Mouse (Mus musculus) MEL (cell line): ENCODE measurements at regions not wholly inside any gene's neighbourhood (a gene's known extent, or its start where the extent isn't known, plus 50 kb on each side); places are given as distances from the start of the nearest gene placed in this dataset.

ENCODE experiments used
- DNase-seq: peaks from one replicate; pipeline ENCODE4 v3.0.0; 2011; ENCODE audit warnings: low read depth, low spot score
- H3K27ac ChIP-seq: 2 replicates; pipeline ENCODE4 v1.5.1; 2012; ENCODE audit warnings: low read depth, mild to moderate bottlenecking, control low read depth, low read length, moderate library complexity; ENCODE audit not compliant: control insufficient read depth
- H3K27me3 ChIP-seq, 2 experiments: fragments of 150-350 bp in 1 of 2; sonication (generic) in 1 of 2; 2 replicates each; pipeline ENCODE4 v1.6.1; 2012; ENCODE audit warnings: low read length in 2 of 2, mild to moderate bottlenecking in 2 of 2, improper control_type of control experiment in 1 of 2, moderate library complexity in 1 of 2; ENCODE audit not compliant: insufficient read depth in 2 of 2, control insufficient read depth in 1 of 2
- H3K36me3 ChIP-seq, 2 experiments: 2 replicates each; pipeline ENCODE4 v1.6.1; 2012 to 2014; ENCODE audit warnings: low read length in 2 of 2, improper control_type of control experiment in 1 of 2, inconsistent platforms in 1 of 2, mild to moderate bottlenecking in 1 of 2; ENCODE audit not compliant: insufficient read depth in 2 of 2, control insufficient read depth in 1 of 2
- H3K4me1 ChIP-seq, 2 experiments: fragments of 150-350 bp in 1 of 2; sonication (generic) in 1 of 2; 2 replicates each; pipeline ENCODE4 v1.6.1; 2012; ENCODE audit warnings: low read length in 2 of 2, improper control_type of control experiment in 1 of 2, mild to moderate bottlenecking in 1 of 2; ENCODE audit not compliant: insufficient read depth in 2 of 2, control insufficient read depth in 1 of 2
- H3K4me3 ChIP-seq, 2 experiments: fragments of 150-350 bp in 1 of 2; sonication (generic) in 1 of 2; 2 replicates each; pipeline ENCODE4 v1.5.1; 2012; ENCODE audit warnings: low read depth in 2 of 2, low read length in 2 of 2, mild to moderate bottlenecking in 2 of 2, moderate library complexity in 2 of 2, control low read depth in 1 of 2, improper control_type of control experiment in 1 of 2; ENCODE audit not compliant: control insufficient read depth in 1 of 2, insufficient read depth in 1 of 2
- H3K79me2 ChIP-seq: 2 replicates; pipeline ENCODE4 v1.6.1; 2012; ENCODE audit warnings: mild to moderate bottlenecking, low read length, moderate library complexity; ENCODE audit not compliant: control insufficient read depth, poor library complexity, insufficient read depth
- H3K9ac ChIP-seq: 2 replicates; pipeline ENCODE4 v1.6.1; 2012; ENCODE audit warnings: low read depth, mild to moderate bottlenecking, control low read depth, low read length, moderate library complexity; ENCODE audit not compliant: control insufficient read depth, poor library complexity, severe bottlenecking
- H3K9me3 ChIP-seq: fragments of 150-350 bp; sonication (generic); replicated peaks from 2 replicates; pipeline ENCODE4 v1.6.1; 2012; ENCODE audit warnings: mild to moderate bottlenecking, low read length, improper control_type of control experiment, moderate library complexity; ENCODE audit not compliant: insufficient read depth
- BHLHE40 ChIP-seq: IDR thresholded peaks from 2 replicates; pipeline ENCODE4 v1.6.1; 2012; ENCODE audit warnings: low read depth, mild to moderate bottlenecking, inconsistent platforms, low read length, improper control_type of control experiment, borderline replicate concordance
- CHD1 ChIP-seq: IDR thresholded peaks from 2 replicates; pipeline ENCODE4 v1.6.1; 2012; ENCODE audit warnings: low read depth, mild to moderate bottlenecking, inconsistent platforms, low read length, improper control_type of control experiment
- CTCF ChIP-seq, 3 experiments: IDR thresholded peaks in 2 of 3; conservative IDR thresholded peaks in 1 of 3; 2 replicates each; pipeline ENCODE4 v1.5.1; 2011 to 2012; ENCODE audit warnings: low read length in 3 of 3, low read depth in 2 of 3, mild to moderate bottlenecking in 2 of 3, improper control_type of control experiment in 1 of 3, inconsistent platforms in 1 of 3, mixed read lengths in 1 of 3, moderate library complexity in 1 of 3; ENCODE audit not compliant: control insufficient read depth in 1 of 3, insufficient read depth in 1 of 3, poor library complexity in 1 of 3, severe bottlenecking in 1 of 3
- GATA1 ChIP-seq: IDR thresholded peaks from 2 replicates; pipeline ENCODE4 v1.6.1; 2011; ENCODE audit warnings: low read depth, low read length, improper control_type of control experiment
- MAFK ChIP-seq: IDR thresholded peaks from 2 replicates; pipeline ENCODE4 v1.6.1; 2011; ENCODE audit warnings: low read depth, mild to moderate bottlenecking, low read length, improper control_type of control experiment, borderline replicate concordance
- MYC ChIP-seq: IDR thresholded peaks from 2 replicates; pipeline ENCODE4 v1.6.1; 2011; ENCODE audit warnings: low read depth, mild to moderate bottlenecking, low read length, improper control_type of control experiment, moderate library complexity
- NELFE ChIP-seq: IDR thresholded peaks from 2 replicates; pipeline ENCODE4 v1.6.1; 2011; ENCODE audit warnings: low read depth, low read length, improper control_type of control experiment
- POLR2A ChIP-seq, 2 experiments: IDR thresholded peaks; 2 replicates each; pipeline ENCODE4 v1.6.1; 2011 to 2012; ENCODE audit warnings: low read length in 2 of 2, mild to moderate bottlenecking in 2 of 2, control low read depth in 1 of 2, improper control_type of control experiment in 1 of 2, low read depth in 1 of 2, moderate library complexity in 1 of 2; ENCODE audit not compliant: control insufficient read depth in 1 of 2, insufficient read depth in 1 of 2, poor library complexity in 1 of 2
- POLR2AphosphoS2 ChIP-seq: IDR thresholded peaks from 2 replicates; pipeline ENCODE4 v1.6.1; 2011; ENCODE audit warnings: low read length, improper control_type of control experiment
- TBP ChIP-seq: IDR thresholded peaks from 2 replicates; pipeline ENCODE4 v1.8.0; 2011; ENCODE audit warnings: low read depth, low read length, improper control_type of control experiment
- USF2 ChIP-seq, 2 experiments: IDR thresholded peaks; 2 replicates each; pipeline ENCODE4 v1.6.1; 2011 to 2012; ENCODE audit warnings: improper control_type of control experiment in 2 of 2, low read length in 2 of 2, borderline replicate concordance in 1 of 2, inconsistent platforms in 1 of 2, low read depth in 1 of 2, mild to moderate bottlenecking in 1 of 2; ENCODE audit not compliant: insufficient read depth in 1 of 2
- ZMIZ1 ChIP-seq: IDR thresholded peaks from 2 replicates; pipeline ENCODE4 v1.6.1; 2012; ENCODE audit warnings: low read depth, mild to moderate bottlenecking, inconsistent platforms, low read length, improper control_type of control experiment, moderate library complexity
- ZNF384 ChIP-seq: IDR thresholded peaks from 2 replicates; pipeline ENCODE4 v1.6.1; 2012; ENCODE audit warnings: low read depth, mild to moderate bottlenecking, inconsistent platforms, low read length, improper control_type of control experiment

- TF ChIP-seq POLR2AphosphoS2: no peak
- TF ChIP-seq NELFE: no peak
- TF ChIP-seq, all 39 proteins: peak for 0
Observed at GRCm38 (mm10) chr2:74207440-74207839, 296.3 kb upstream of the Atp5g3 start.

GRCm38 (mm10) chr2:74202776-74203175 is 291.6 kb upstream of the Atp5g3 start:
- H3K9me3 ChIP-seq: no peaks in the 10 kb centered on the region
- no peak overlapping the region for H3K27ac ChIP-seq
- no peaks in the 10 kb centered on the region for H3K4me1 ChIP-seq
- no peak for DNase-seq
- H3K9ac ChIP-seq: no peak overlapping the region
- peaks cover 0 to 3% of the 10 kb centered on the region in 2 experiments; a peak in 2 of 4 replicates for H3K27me3 ChIP-seq
- H3K79me2 ChIP-seq: no peaks in the 10 kb centered on the region
- H3K4me3 ChIP-seq: no peak overlapping the region
- no peaks in the 10 kb centered on the region for H3K36me3 ChIP-seq
- no peak for TF ChIP-seq GATA1
- TF ChIP-seq BHLHE40: no peak
- no peak for TF ChIP-seq CTCF (IDR thresholded peaks at IDR 0.05 in 2 of 3, conservative IDR thresholded peaks at IDR 0.05 in 1 of 3; ENCODE audit: control insufficient read depth in 1 of 3, insufficient read depth in 1 of 3, low read depth in 2 of 3, low read length in 3 of 3, poor library complexity in 1 of 3, severe bottlenecking in 1 of 3)
- no peak for TF ChIP-seq TBP
- no peak for TF ChIP-seq CHD1
- TF ChIP-seq NELFE: no peak
- no peak for TF ChIP-seq POLR2A (IDR thresholded peaks at IDR 0.05; ENCODE audit: control insufficient read depth in 1 of 2, insufficient read depth in 1 of 2, low read depth in 1 of 2, low read length in 2 of 2, poor library complexity in 1 of 2)
- TF ChIP-seq ZNF384: no peak
- TF ChIP-seq USF2 (IDR thresholded peaks at IDR 0.05; ENCODE audit: borderline replicate concordance in 1 of 2, insufficient read depth in 1 of 2, low read depth in 1 of 2, low read length in 2 of 2): no peak
- TF ChIP-seq ZMIZ1: no peak
- no peak for TF ChIP-seq MYC

More at GRCm38 (mm10) chr2:74207440-74207839, 296.3 kb upstream of the Atp5g3 start:
- DNase-seq: no peak
- H3K4me3 ChIP-seq: no peak overlapping the region
- no peak overlapping the region for H3K9ac ChIP-seq
- H3K27me3 ChIP-seq: peaks cover 0 to 6% of the 10 kb centered on the region in 2 experiments; a peak in 3 of 4 replicates
- H3K4me1 ChIP-seq: no peaks in the 10 kb centered on the region
- H3K9me3 ChIP-seq: no peaks in the 10 kb centered on the region
- no peaks in the 10 kb centered on the region for H3K79me2 ChIP-seq
- no peaks in the 10 kb centered on the region for H3K36me3 ChIP-seq
- H3K27ac ChIP-seq: no peak overlapping the region

GRCm38 (mm10) chr2:74201608-74202323 is 290.6 kb upstream of the Atp5g3 start:
- Histone ChIP-seq H3K36me3 (no peaks in the 10 kb centered on the region), H3K4me3 (no peak overlapping the region), H3K27me3 (no peaks in the 10 kb centered on the region; a peak in 2 of 4 replicates), H3K79me2 (no peaks in the 10 kb centered on the region), H3K9ac (no peak overlapping the region), H3K4me1 (no peaks in the 10 kb centered on the region), H3K9me3 (no peaks in the 10 kb centered on the region), H3K27ac (no peak overlapping the region)
- DNase-seq: no peak
- TF ChIP-seq MAFK: no peak
- TF ChIP-seq, all 39 proteins: peak for 0
